Mouse (Mus musculus) intestine, embryonic 14.5 days (tissue): ENCODE results near the gene Vmn1r181. TPM values are rescaled to one million over a fixed set of nuclear protein-coding genes. Genes with fewer than 3 reads are reported as not detected.
"Not testable (repeated sequence)": the region's sequence is repeated elsewhere in the genome, so short reads cannot be mapped to it uniquely, and the experiment has no call there.

Experiments used
- ATAC-seq: fragments of 200-750 bp; cut with Nextera tagmentation; replicated peaks from 2 replicates; pipeline ENCODE4 v1.8.0; 2017; ENCODE audit warnings: low read depth, moderate number of reproducible peaks, moderate TSS enrichment, moderate library complexity; ENCODE audit not compliant: low FRiP score, low TSS enrichment
- DNase-seq: peaks from one replicate; pipeline ENCODE4 v3.0.0-alpha.2; 2018; ENCODE audit warnings: low spot score
- H3K27ac ChIP-seq: fragments of 300-500 bp; sonication (generic); 2 replicates; pipeline ENCODE4 v1.5.1; 2014; ENCODE audit warnings: low read depth, mild to moderate bottlenecking, control low read depth
- H3K27me3 ChIP-seq: fragments of 300-500 bp; sonication (generic); replicated peaks from 2 replicates; pipeline ENCODE4 v1.6.1; 2014; ENCODE audit warnings: low read length, control low read depth; ENCODE audit not compliant: control insufficient read depth, insufficient read depth
- H3K36me3 ChIP-seq: fragments of 300-500 bp; sonication (generic); 2 replicates; pipeline ENCODE4 v1.6.1; 2014; ENCODE audit warnings: low read length, control low read depth; ENCODE audit not compliant: control insufficient read depth, insufficient read depth
- H3K4me1 ChIP-seq: fragments of 300-500 bp; sonication (generic); replicated peaks from 2 replicates; pipeline ENCODE4 v1.6.1; 2014; ENCODE audit warnings: low read length, control low read depth, mixed read lengths; ENCODE audit not compliant: control insufficient read depth, insufficient read depth
- H3K4me2 ChIP-seq: fragments of 300-500 bp; sonication (generic); 2 replicates; pipeline ENCODE4 v1.6.1; 2014; ENCODE audit warnings: low read length
- H3K4me3 ChIP-seq: fragments of 300-500 bp; sonication (generic); 2 replicates; pipeline ENCODE4 v1.5.1; 2014; ENCODE audit warnings: low read depth, low read length, control low read depth, mixed read lengths
- H3K9ac ChIP-seq: fragments of 300-500 bp; sonication (generic); 2 replicates; pipeline ENCODE4 v1.6.1; 2014; ENCODE audit warnings: mild to moderate bottlenecking, low read length
- H3K9me3 ChIP-seq: fragments of 300-500 bp; sonication (generic); 2 replicates; pipeline ENCODE4 v1.6.1; 2016; ENCODE audit warnings: low read length, control low read depth; ENCODE audit not compliant: control insufficient read depth
- WGBS: fragments of 180-500 bp; shearing (Covaris S2); extraction: QIAGEN DNeasy Blood & Tissue Kit; methylation state at CpG from one replicate; pipeline ENCODE4 v1.1.7; 2014; 5-methylcytosine and 5-hydroxymethylcytosine counted together
- polyA plus RNA-seq: library from polyadenylated mRNA; unstranded; fragments of >200 nt; fragmentation: Nextera tagmentation; extraction: Ambion mirVana; gene quantifications from 2 replicates; pipeline ENCODE4 v1.2.1, GENCODE M21; 2014

Vmn1r181 gene
- polyA plus RNA-seq = not detected in 2 replicates

- not testable (repeated sequence) for H3K27ac ChIP-seq, H3K9ac ChIP-seq
- WGBS = 80% methylated on average over 9 of the region's 9 CpGs
Measured at GRCm38 (mm10) chr7:23974315-23974714, at the start of gene Vmn1r181. Gene Vmn1r181, plus strand, starts transcription at chr7:23974615.

DNA sequence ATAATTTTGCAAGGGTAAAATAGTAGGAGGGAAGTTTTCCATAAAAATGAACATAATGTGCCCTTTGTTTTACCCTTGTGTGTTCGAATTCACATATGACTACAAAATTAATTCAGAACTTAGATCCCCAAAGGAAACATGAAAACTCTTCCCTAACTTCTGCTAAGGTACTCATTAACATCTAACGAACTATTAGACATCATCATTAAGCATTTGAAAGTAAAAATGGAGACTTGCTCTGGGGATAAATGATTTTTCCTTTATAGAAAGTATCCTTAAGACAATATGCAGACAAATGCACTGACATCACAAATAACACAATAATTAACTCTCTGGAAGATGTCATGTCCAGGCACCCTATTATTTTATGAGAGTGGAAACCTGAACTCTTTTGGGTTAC, 47.7 kb upstream of the Vmn1r181 start, which contains the start of gene Vmn1r179:
Vmn1r179 (plus strand) TSS at position 301 of the 400 bp plus-strand sequence.
- no peak within 1 kb of the TSS for H3K9ac ChIP-seq
- DNase-seq = no peak
- H3K27ac ChIP-seq = no peak within 1 kb of the TSS
- H3K9me3 ChIP-seq = 0 out of 2 replicates have a peak, but pooled peaks cover 3% of the 10 kb centered on the region
- no peak within 1 kb of the TSS for H3K4me3 ChIP-seq
- H3K4me1 ChIP-seq = no peaks in the 10 kb centered on the region
- no peaks in the 10 kb centered on the region for H3K36me3 ChIP-seq
- WGBS = 51% methylated on average over 2 of the region's 2 CpGs
- no peaks in the 10 kb centered on the region for H3K27me3 ChIP-seq
- no peak for ATAC-seq
- H3K4me2 ChIP-seq = no peak within 1 kb of the TSS

More at GRCm38 (mm10) chr7:23974315-23974714, at the start of gene Vmn1r181:
- ATAC-seq, H3K4me3 ChIP-seq, DNase-seq, H3K9me3 ChIP-seq, H3K4me2 ChIP-seq, H3K27me3 ChIP-seq, H3K4me1 ChIP-seq, H3K36me3 ChIP-seq: not testable (repeated sequence)

- no peak within 1 kb of the TSS for H3K9ac ChIP-seq
- H3K27me3 ChIP-seq = no peaks in the 10 kb centered on the region
- H3K9me3 ChIP-seq = no peaks in the 10 kb centered on the region
- no peak for DNase-seq
- H3K4me2 ChIP-seq = no peak within 1 kb of the TSS
- no peak within 1 kb of the TSS for H3K4me3 ChIP-seq
- no peak for ATAC-seq
- no peak within 1 kb of the TSS for H3K27ac ChIP-seq
- no peaks in the 10 kb centered on the region for H3K36me3 ChIP-seq
- H3K4me1 ChIP-seq = no peaks in the 10 kb centered on the region
Measured at GRCm38 (mm10) chr7:23950332-23950731, 24.1 kb upstream of the Vmn1r181 start, which contains the start of gene Vmn1r180. Gene Vmn1r180, plus strand, starts transcription at chr7:23950632.

- not testable (repeated sequence) for H3K9me3 ChIP-seq, H3K4me3 ChIP-seq, DNase-seq, H3K4me2 ChIP-seq, H3K4me1 ChIP-seq, H3K27ac ChIP-seq, H3K27me3 ChIP-seq, H3K36me3 ChIP-seq, ATAC-seq, H3K9ac ChIP-seq
- 54% methylated on average over 3 of the region's 3 CpGs for WGBS
Measured at GRCm38 (mm10) chr7:23968044-23968443, 6.4 kb upstream of the Vmn1r181 start.

DNA sequence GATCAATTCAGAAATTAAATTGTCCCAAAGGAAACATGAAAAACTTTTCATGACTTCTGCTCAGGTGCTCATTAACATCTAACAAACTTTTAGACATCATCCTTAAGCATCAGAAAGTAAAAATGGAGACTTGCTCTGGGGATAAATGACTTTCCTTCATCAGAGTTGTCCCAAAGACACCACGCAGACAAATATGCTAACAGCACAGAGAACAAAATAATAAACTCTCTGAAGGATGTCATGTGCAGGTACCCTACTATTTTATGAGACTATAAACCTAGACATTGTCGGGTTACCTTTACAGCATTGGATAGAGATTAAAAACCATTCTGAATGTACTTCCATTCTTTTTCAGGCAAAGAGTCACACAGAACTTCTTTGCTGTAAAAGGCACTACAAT, 27.0 kb downstream of the Vmn1r181 start, which contains the start of gene V1rd19:
V1rd19 (plus strand) TSS at position 301 of the 400 bp plus-strand sequence.
- DNase-seq (no peak), ATAC-seq (no peak)
- Histone ChIP-seq H3K9ac (no peak within 1 kb of the TSS), H3K27me3 (no peaks in the 10 kb centered on the region), H3K4me3 (no peak within 1 kb of the TSS), H3K4me2 (no peak within 1 kb of the TSS), H3K9me3 (no peaks in the 10 kb centered on the region), H3K4me1 (no peaks in the 10 kb centered on the region), H3K36me3 (no peaks in the 10 kb centered on the region), H3K27ac (no peak within 1 kb of the TSS)
- WGBS = 71% methylated on average over 2 of the region's 2 CpGs

Other genes with a start within 250 kb of the Vmn1r181 start
- not detected in 2 replicates for gene Vmn1r174, start 222.3 kb upstream of the Vmn1r181 start, polyA plus RNA-seq
- not detected in 2 replicates for gene Vmn1r175, start 164.0 kb upstream of the Vmn1r181 start, polyA plus RNA-seq
- gene Vmn1r176, start 137.2 kb upstream of the Vmn1r181 start, polyA plus RNA-seq = not detected in 2 replicates
- gene Vmn1r177, start 108.2 kb upstream of the Vmn1r181 start, polyA plus RNA-seq = not detected in 2 replicates
- gene Vmn1r178, start 82.6 kb upstream of the Vmn1r181 start, polyA plus RNA-seq = not detected in 2 replicates
- not detected in 2 replicates for gene Vmn1r179, start 47.6 kb upstream of the Vmn1r181 start, polyA plus RNA-seq
- gene Vmn1r180, start 24.0 kb upstream of the Vmn1r181 start, polyA plus RNA-seq = not detected in 2 replicates
- gene V1rd19, start 27.1 kb downstream of the Vmn1r181 start, polyA plus RNA-seq = not detected in 2 replicates
- gene Vmn1r183, start 78.6 kb downstream of the Vmn1r181 start, polyA plus RNA-seq = 0.07 TPM in 1 of 2 replicates, not detected in the other
- gene Zfp180, start 107.3 kb downstream of the Vmn1r181 start, polyA plus RNA-seq = 20.5 and 26.3 TPM in 2 replicates
- 5.5 and 7.6 TPM in 2 replicates for gene Zfp112, start 137.7 kb downstream of the Vmn1r181 start, polyA plus RNA-seq
- 16.5 and 19.4 TPM in 2 replicates for gene Zfp235, start 159.6 kb downstream of the Vmn1r181 start, polyA plus RNA-seq
- 5.0 and 6.3 TPM in 2 replicates for gene Zfp114, start 200.4 kb downstream of the Vmn1r181 start, polyA plus RNA-seq
- 9.1 and 12.8 TPM in 2 replicates for gene Zfp111, start 236.8 kb downstream of the Vmn1r181 start, polyA plus RNA-seq